Mouse (Mus musculus): ENCODE data around the gene Fam83c. TPM values are rescaled to one million over a fixed set of nuclear protein-coding genes. Genes with fewer than 3 reads are reported as not detected.

Gene Fam83c
- polyA plus RNA-seq, 1 experiment from 2014 or later, result 0.07 TPM

- peak; percentile 90 for ATAC-seq (ENCODE audit: insufficient number of reproducible peaks, insufficient read depth, low FRiP score, low read depth)
- Histone ChIP-seq H3K9ac (ENCODE audit: low read length) (peak within 1 kb of the TSS; percentile 89), H3K4me1 (ENCODE audit: control insufficient read depth in 2 of 2, insufficient read depth in 2 of 2, low read length in 2 of 2) (peaks cover 3 to 16% of the 10 kb centered on the region in 2 experiments; a peak in 3 of 4 replicates), H3K9me3 (ENCODE audit: control insufficient read depth, low read length) (no peaks in the 10 kb centered on the region), H3K4me3 (ENCODE audit: control insufficient read depth in 1 of 2, insufficient read depth in 1 of 2, low read depth in 1 of 2, low read length in 2 of 2) (peak within 1 kb of the TSS; percentile 70 to 73), H3K4me2 (ENCODE audit: low read length) (peak within 1 kb of the TSS; percentile 78), H3K27me3 (ENCODE audit: control insufficient read depth, insufficient read depth, low read length) (no peaks in the 10 kb centered on the region), H3K36me3 (ENCODE audit: control insufficient read depth, insufficient read depth, low read length) (peaks cover 24% of the 10 kb centered on the region), H3K27ac (replicated peaks in 1 of 2; ENCODE audit: control insufficient read depth in 1 of 2, insufficient read depth in 1 of 2, low read depth in 2 of 2, low read length in 2 of 2) (peak within 1 kb of the TSS; percentile 67 to 85)
- WGBS, result 4% methylated on average over 27 of the region's 27 CpGs
Measured at GRCm38 (mm10) chr2:155826630-155827424, 7.8 kb downstream of the Fam83c start, which contains the start of gene Eif6. Gene Eif6, minus strand, starts transcription at chr2:155826925.

DNA sequence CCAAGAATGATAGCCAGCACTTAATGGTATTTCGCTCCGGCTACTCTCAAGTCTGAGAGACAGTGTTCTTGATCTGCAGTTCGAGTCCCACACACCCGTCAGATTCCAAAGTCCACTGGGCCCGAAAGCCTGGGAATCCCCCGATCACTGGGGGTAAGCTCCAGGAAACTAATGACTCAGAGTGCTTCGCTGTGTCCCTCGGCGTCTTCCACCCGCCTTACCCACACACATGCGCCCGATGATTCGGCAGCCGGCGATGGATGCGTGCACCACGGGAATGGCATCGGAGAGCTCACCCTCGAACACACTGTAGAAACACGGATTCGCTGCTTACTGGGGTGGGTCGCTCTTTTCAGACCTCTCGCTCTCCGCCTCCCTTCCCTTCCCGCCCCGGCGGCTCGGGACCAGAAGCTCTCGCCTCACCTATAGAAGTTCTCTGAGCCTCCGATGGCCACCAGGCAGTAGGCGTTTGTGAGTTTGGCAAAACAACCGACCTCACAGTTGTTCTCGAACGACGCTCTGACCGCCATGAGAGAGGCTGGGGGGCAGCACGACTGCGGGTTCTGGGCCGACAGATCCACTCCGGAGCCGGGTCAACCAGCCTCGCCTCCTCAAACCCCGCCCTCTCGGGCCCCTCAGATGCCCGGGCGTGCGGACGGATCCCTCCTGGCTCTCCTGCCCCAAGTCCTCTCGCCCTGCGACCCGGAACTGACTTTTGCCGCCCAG, 8.6 kb downstream of the Fam83c start:
- peak overlapping the region; percentile 70 to 73 for H3K4me3 ChIP-seq (ENCODE audit: control insufficient read depth in 1 of 2, insufficient read depth in 1 of 2, low read depth in 1 of 2, low read length in 2 of 2)
- peak overlapping the region; percentile 89 for H3K9ac ChIP-seq (ENCODE audit: low read length)
- H3K27ac ChIP-seq (replicated peaks in 1 of 2; ENCODE audit: control insufficient read depth in 1 of 2, insufficient read depth in 1 of 2, low read depth in 2 of 2, low read length in 2 of 2), result peak overlapping the region; percentile 67 to 85
- no peaks in the 10 kb centered on the region for H3K9me3 ChIP-seq (ENCODE audit: control insufficient read depth, low read length)
- ATAC-seq (ENCODE audit: insufficient number of reproducible peaks, insufficient read depth, low FRiP score, low read depth), result no peak
- H3K36me3 ChIP-seq (ENCODE audit: control insufficient read depth, insufficient read depth, low read length), result peaks cover 32% of the 10 kb centered on the region
- peaks cover 3 to 16% of the 10 kb centered on the region in 2 experiments; a peak in 3 of 4 replicates for H3K4me1 ChIP-seq (ENCODE audit: control insufficient read depth in 2 of 2, insufficient read depth in 2 of 2, low read length in 2 of 2)
- H3K4me2 ChIP-seq (ENCODE audit: low read length), result peak overlapping the region; percentile 78
- no peaks in the 10 kb centered on the region for H3K27me3 ChIP-seq (ENCODE audit: control insufficient read depth, insufficient read depth, low read length)
- under 1% methylated on average over 52 of the region's 52 CpGs for WGBS

GRCm38 (mm10) chr2:155823722-155824121, 10.9 kb downstream of the Fam83c start:
- no peak overlapping the region for H3K4me2 ChIP-seq (ENCODE audit: low read length)
- 94% methylated on average over 8 of the region's 8 CpGs for WGBS
- H3K4me1 ChIP-seq (ENCODE audit: control insufficient read depth in 2 of 2, insufficient read depth in 2 of 2, low read length in 2 of 2), result peaks cover 3 to 21% of the 10 kb centered on the region in 2 experiments; a peak in 3 of 4 replicates
- no peak overlapping the region for H3K4me3 ChIP-seq (ENCODE audit: control insufficient read depth in 1 of 2, insufficient read depth in 1 of 2, low read depth in 1 of 2, low read length in 2 of 2)
- no peaks in the 10 kb centered on the region for H3K27me3 ChIP-seq (ENCODE audit: control insufficient read depth, insufficient read depth, low read length)
- no peak for ATAC-seq (ENCODE audit: insufficient number of reproducible peaks, insufficient read depth, low FRiP score, low read depth)
- H3K9ac ChIP-seq (ENCODE audit: low read length), result no peak overlapping the region
- no peak overlapping the region for H3K27ac ChIP-seq (replicated peaks in 1 of 2; ENCODE audit: control insufficient read depth in 1 of 2, insufficient read depth in 1 of 2, low read depth in 2 of 2, low read length in 2 of 2)
- peaks cover 48% of the 10 kb centered on the region for H3K36me3 ChIP-seq (ENCODE audit: control insufficient read depth, insufficient read depth, low read length)
- no peaks in the 10 kb centered on the region for H3K9me3 ChIP-seq (ENCODE audit: control insufficient read depth, low read length)

GRCm38 (mm10) chr2:155820779-155821178, 13.9 kb downstream of the Fam83c start:
- Histone ChIP-seq H3K27ac (replicated peaks in 1 of 2; ENCODE audit: control insufficient read depth in 1 of 2, insufficient read depth in 1 of 2, low read depth in 2 of 2, low read length in 2 of 2) (no peak overlapping the region), H3K4me3 (ENCODE audit: control insufficient read depth in 1 of 2, insufficient read depth in 1 of 2, low read depth in 1 of 2, low read length in 2 of 2) (no peak overlapping the region), H3K9ac (ENCODE audit: low read length) (no peak overlapping the region), H3K27me3 (ENCODE audit: control insufficient read depth, insufficient read depth, low read length) (no peaks in the 10 kb centered on the region), H3K9me3 (ENCODE audit: control insufficient read depth, low read length) (no peaks in the 10 kb centered on the region), H3K4me1 (ENCODE audit: control insufficient read depth in 2 of 2, insufficient read depth in 2 of 2, low read length in 2 of 2) (peaks cover 4 to 12% of the 10 kb centered on the region in 2 experiments; a peak in 3 of 4 replicates), H3K4me2 (ENCODE audit: low read length) (no peak overlapping the region), H3K36me3 (ENCODE audit: control insufficient read depth, insufficient read depth, low read length) (peaks cover 48% of the 10 kb centered on the region)
- WGBS, result 92% methylated on average over 5 of the region's 5 CpGs
- no peak for ATAC-seq (ENCODE audit: insufficient number of reproducible peaks, insufficient read depth, low FRiP score, low read depth)

DNA sequence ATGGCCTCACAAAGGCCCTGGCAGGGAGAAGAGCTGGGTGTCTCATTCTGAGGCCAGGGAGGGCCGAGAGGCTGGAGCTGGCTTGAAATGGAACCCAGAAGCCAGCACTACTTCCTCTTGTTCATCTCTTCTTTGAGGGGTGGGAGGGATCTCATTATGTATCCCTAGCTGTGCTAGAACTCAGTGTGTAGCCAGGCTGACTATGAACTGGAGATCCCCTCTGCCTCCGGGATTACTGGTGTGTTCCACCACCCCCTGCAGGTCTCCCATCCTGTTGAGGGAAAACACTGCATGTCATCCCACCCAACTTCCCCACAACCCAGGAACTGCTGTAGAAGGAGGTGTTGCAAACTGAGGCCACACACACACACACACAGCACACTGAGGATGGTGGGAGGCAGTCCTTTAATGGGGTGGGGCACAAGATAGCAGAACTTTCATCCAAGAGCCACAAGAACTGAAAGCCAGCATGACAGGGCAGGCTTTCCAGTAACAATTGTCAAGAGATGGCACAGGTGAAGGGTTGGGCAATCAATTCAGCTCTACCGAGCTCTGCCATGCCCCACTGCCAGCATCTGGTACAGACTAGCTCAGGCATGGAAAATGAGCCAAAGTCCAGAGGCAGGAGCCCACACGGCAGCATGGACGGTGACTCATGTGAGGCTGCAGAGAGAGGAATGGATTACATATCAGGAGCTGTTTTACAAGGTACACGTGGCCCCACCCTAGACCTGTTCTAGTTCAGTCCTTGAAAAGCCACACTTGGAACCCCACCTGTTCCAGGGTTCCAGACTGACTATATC, 15.0 kb downstream of the Fam83c start:
- Histone ChIP-seq H3K36me3 (ENCODE audit: control insufficient read depth, insufficient read depth, low read length) (peaks cover 48% of the 10 kb centered on the region), H3K27me3 (ENCODE audit: control insufficient read depth, insufficient read depth, low read length) (no peaks in the 10 kb centered on the region), H3K4me3 (ENCODE audit: control insufficient read depth in 1 of 2, insufficient read depth in 1 of 2, low read depth in 1 of 2, low read length in 2 of 2) (peak overlapping the region; percentile 69 to 70), H3K4me1 (ENCODE audit: control insufficient read depth in 2 of 2, insufficient read depth in 2 of 2, low read length in 2 of 2) (peaks cover 4 to 5% of the 10 kb centered on the region in 2 experiments; a peak in 2 of 4 replicates), H3K9ac (ENCODE audit: low read length) (peak overlapping the region; percentile 86; the same call in 1 of the 2 replicates), H3K27ac (replicated peaks in 1 of 2; ENCODE audit: control insufficient read depth in 1 of 2, insufficient read depth in 1 of 2, low read depth in 2 of 2, low read length in 2 of 2) (peak overlapping the region in 1 of 2 experiments; percentile 76; a peak in 1 of 4 replicates), H3K9me3 (ENCODE audit: control insufficient read depth, low read length) (no peaks in the 10 kb centered on the region), H3K4me2 (ENCODE audit: low read length) (peak overlapping the region; percentile 85)
- ATAC-seq (ENCODE audit: insufficient number of reproducible peaks, insufficient read depth, low FRiP score, low read depth), result no peak
- 57% methylated on average over 6 of the region's 6 CpGs for WGBS

DNA sequence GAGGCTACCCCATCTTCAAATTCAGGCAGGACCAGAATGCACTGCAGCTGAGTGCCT, 15.4 kb downstream of the Fam83c start, which contains the start of gene BC029722:
TSS of gene BC029722 (minus strand) at position 35 of the 57 bp plus-strand sequence.
- Histone ChIP-seq H3K4me2 (ENCODE audit: low read length) (peak within 1 kb of the TSS; percentile 85), H3K9ac (ENCODE audit: low read length) (peak within 1 kb of the TSS; percentile 86), H3K4me1 (ENCODE audit: control insufficient read depth in 2 of 2, insufficient read depth in 2 of 2, low read length in 2 of 2) (peaks cover 4 to 5% of the 10 kb centered on the region in 2 experiments; a peak in 2 of 4 replicates), H3K9me3 (ENCODE audit: control insufficient read depth, low read length) (no peaks in the 10 kb centered on the region), H3K4me3 (ENCODE audit: control insufficient read depth in 1 of 2, insufficient read depth in 1 of 2, low read depth in 1 of 2, low read length in 2 of 2) (peak within 1 kb of the TSS; percentile 69 to 70), H3K27ac (replicated peaks in 1 of 2; ENCODE audit: control insufficient read depth in 1 of 2, insufficient read depth in 1 of 2, low read depth in 2 of 2, low read length in 2 of 2) (peak within 1 kb of the TSS; percentile 54 to 76), H3K36me3 (ENCODE audit: control insufficient read depth, insufficient read depth, low read length) (peaks cover 48% of the 10 kb centered on the region), H3K27me3 (ENCODE audit: control insufficient read depth, insufficient read depth, low read length) (no peaks in the 10 kb centered on the region)
- ATAC-seq (ENCODE audit: insufficient number of reproducible peaks, insufficient read depth, low FRiP score, low read depth), result no peak

- Histone ChIP-seq H3K9me3 (ENCODE audit: control insufficient read depth, low read length) (no peaks in the 10 kb centered on the region), H3K4me3 (ENCODE audit: control insufficient read depth in 1 of 2, insufficient read depth in 1 of 2, low read depth in 1 of 2, low read length in 2 of 2) (peak overlapping the region; percentile 69 to 70), H3K27ac (replicated peaks in 1 of 2; ENCODE audit: control insufficient read depth in 1 of 2, insufficient read depth in 1 of 2, low read depth in 2 of 2, low read length in 2 of 2) (peak overlapping the region; percentile 54 to 76), H3K36me3 (ENCODE audit: control insufficient read depth, insufficient read depth, low read length) (peaks cover 43% of the 10 kb centered on the region), H3K27me3 (ENCODE audit: control insufficient read depth, insufficient read depth, low read length) (no peaks in the 10 kb centered on the region), H3K9ac (ENCODE audit: low read length) (peak overlapping the region; percentile 86), H3K4me1 (ENCODE audit: control insufficient read depth in 2 of 2, insufficient read depth in 2 of 2, low read length in 2 of 2) (peaks cover 4 to 5% of the 10 kb centered on the region in 2 experiments; a peak in 2 of 4 replicates), H3K4me2 (ENCODE audit: low read length) (peak overlapping the region; percentile 85)
- ATAC-seq (ENCODE audit: insufficient number of reproducible peaks, insufficient read depth, low FRiP score, low read depth), result peak; percentile 89
- under 1% methylated on average over 37 of the region's 37 CpGs for WGBS
Measured at GRCm38 (mm10) chr2:155818596-155819391, 15.9 kb downstream of the Fam83c start.
